Mouse (Mus musculus) forebrain, embryonic 15.5 days (tissue): ENCODE results near the gene Rps23. TPM values are rescaled to one million over a fixed set of nuclear protein-coding genes. Genes with fewer than 3 reads are reported as not detected.

Experiments used
- polyA plus RNA-seq: library from polyadenylated mRNA; unstranded; fragments of >200 nt; fragmentation: Nextera tagmentation; extraction: Ambion mirVana; gene quantifications from 2 replicates; pipeline ENCODE4 v1.2.1, GENCODE M21; 2015

The Rps23 gene
- polyA plus RNA-seq, 1 experiment from 2014 or later = 152 TPM

Other genes starting within 250 kb of the Rps23 start
- gene Atp6ap1l, start 17.6 kb upstream of the Rps23 start, polyA plus RNA-seq = 4.7 and 5.5 TPM in 2 replicates